Mouse (Mus musculus): ENCODE measurements at regions not wholly inside any gene's neighbourhood (a gene's known extent, or its start where the extent isn't known, plus 50 kb on each side); places are given as distances from the start of the nearest gene placed in this dataset.

- no peak overlapping the region for H3K9ac ChIP-seq
- no peaks in the 10 kb centered on the region for H3K36me3 ChIP-seq
- WGBS: 67% methylated on average over 10 of the region's 10 CpGs
- 0 out of 2 replicates have a peak, but pooled peaks have one; percentile 6 for ATAC-seq (ENCODE audit: borderline replicate concordance, extremely low read depth, low FRiP score, low TSS enrichment)
- H3K4me2 ChIP-seq: no peak overlapping the region
- peak overlapping the region; percentile 94 for H3K27ac ChIP-seq
- H3K4me1 ChIP-seq: peaks cover 74% of the 10 kb centered on the region
- no peaks in the 10 kb centered on the region for H3K27me3 ChIP-seq
- no peaks in the 10 kb centered on the region for H3K9me3 ChIP-seq
- H3K4me3 ChIP-seq: no peak overlapping the region
These were observed 107.4 kb upstream of the Haao start for GRCm38 (mm10) chr17:83955058-83955697.

- peak overlapping the region; percentile 29; the same call in 1 of the 2 replicates for H3K9ac ChIP-seq
- peak; percentile 50; the same call in 1 of the 2 replicates for ATAC-seq (ENCODE audit: borderline replicate concordance, extremely low read depth, low FRiP score, low TSS enrichment)
- no peak overlapping the region for H3K4me2 ChIP-seq
- H3K4me3 ChIP-seq: no peak overlapping the region
- peak overlapping the region; percentile 94 for H3K27ac ChIP-seq
- H3K27me3 ChIP-seq: no peaks in the 10 kb centered on the region
- 13% methylated on average over 16 of the region's 16 CpGs for WGBS
- peaks cover 67% of the 10 kb centered on the region for H3K4me1 ChIP-seq
- no peaks in the 10 kb centered on the region for H3K36me3 ChIP-seq
- H3K9me3 ChIP-seq: no peaks in the 10 kb centered on the region
These were observed 106.7 kb upstream of the Haao start for GRCm38 (mm10) chr17:83954291-83955057.

- WGBS: 53% methylated on average over 7 of the region's 7 CpGs
These were observed 105.9 kb upstream of the Haao start for GRCm38 (mm10) chr17:83953656-83954055.

GRCm38 (mm10) chr17:83946718-83947117, 99.0 kb upstream of the Haao start:
- H3K27ac ChIP-seq: no peak overlapping the region
- no peak overlapping the region; the same call in 1 of the 2 replicates for H3K9ac ChIP-seq

More at GRCm38 (mm10) chr17:83953656-83954055, 105.9 kb upstream of the Haao start:
- Histone ChIP-seq H3K4me3 (no peak overlapping the region), H3K4me2 (no peak overlapping the region), H3K27ac (peak overlapping the region; percentile 94), H3K9ac (no peak overlapping the region; the same call in 1 of the 2 replicates), H3K4me1 (peaks cover 59% of the 10 kb centered on the region), H3K36me3 (no peaks in the 10 kb centered on the region), H3K27me3 (no peaks in the 10 kb centered on the region), H3K9me3 (no peaks in the 10 kb centered on the region)
- no peak for ATAC-seq (ENCODE audit: borderline replicate concordance, extremely low read depth, low FRiP score, low TSS enrichment)

GRCm38 (mm10) chr17:83939344-83939743, 91.6 kb upstream of the Haao start:
- H3K36me3 ChIP-seq: no peaks in the 10 kb centered on the region
- H3K9me3 ChIP-seq: no peaks in the 10 kb centered on the region
- no peak overlapping the region for H3K9ac ChIP-seq
- H3K4me3 ChIP-seq: no peak overlapping the region
- H3K27ac ChIP-seq: no peak overlapping the region
- no peak for ATAC-seq (ENCODE audit: borderline replicate concordance, extremely low read depth, low FRiP score, low TSS enrichment)
- H3K4me2 ChIP-seq: no peak overlapping the region
- 78% methylated on average over 10 of the region's 10 CpGs for WGBS
- H3K27me3 ChIP-seq: no peaks in the 10 kb centered on the region
- H3K4me1 ChIP-seq: peaks cover 23% of the 10 kb centered on the region

More at GRCm38 (mm10) chr17:83946718-83947117, 99.0 kb upstream of the Haao start:
- ATAC-seq (ENCODE audit: borderline replicate concordance, extremely low read depth, low FRiP score, low TSS enrichment): no peak
- Histone ChIP-seq H3K4me3 (no peak overlapping the region), H3K4me2 (no peak overlapping the region), H3K4me1 (peaks cover 13% of the 10 kb centered on the region; the same call in 1 of the 2 replicates), H3K27me3 (no peaks in the 10 kb centered on the region), H3K36me3 (no peaks in the 10 kb centered on the region), H3K9me3 (no peaks in the 10 kb centered on the region)
- 38% methylated on average over 4 of the region's 4 CpGs for WGBS

GRCm38 (mm10) chr17:83938671-83939244, 91.0 kb upstream of the Haao start:
- H3K36me3 ChIP-seq: no peaks in the 10 kb centered on the region
- no peak overlapping the region for H3K4me2 ChIP-seq
- peaks cover 23% of the 10 kb centered on the region for H3K4me1 ChIP-seq
- peak; percentile 12; the same call in 1 of the 2 replicates for ATAC-seq (ENCODE audit: borderline replicate concordance, extremely low read depth, low FRiP score, low TSS enrichment)
- no peak overlapping the region for H3K4me3 ChIP-seq
- H3K9ac ChIP-seq: no peak overlapping the region
- no peaks in the 10 kb centered on the region for H3K9me3 ChIP-seq
- no peak overlapping the region for H3K27ac ChIP-seq
- 48% methylated on average over 11 of the region's 11 CpGs for WGBS
- H3K27me3 ChIP-seq: no peaks in the 10 kb centered on the region

GRCm38 (mm10) chr17:83937576-83937975, 89.8 kb upstream of the Haao start:
- H3K4me1 ChIP-seq: peaks cover 23% of the 10 kb centered on the region
- no peak overlapping the region for H3K9ac ChIP-seq
- no peak for ATAC-seq (ENCODE audit: borderline replicate concordance, extremely low read depth, low FRiP score, low TSS enrichment)
- WGBS: 16% methylated on average over 10 of the region's 10 CpGs
- no peak overlapping the region for H3K27ac ChIP-seq
- H3K4me2 ChIP-seq: no peak overlapping the region
- no peaks in the 10 kb centered on the region for H3K36me3 ChIP-seq
- H3K9me3 ChIP-seq: no peaks in the 10 kb centered on the region
- no peak overlapping the region for H3K4me3 ChIP-seq
- no peaks in the 10 kb centered on the region for H3K27me3 ChIP-seq

GRCm38 (mm10) chr17:83936677-83937076, 88.9 kb upstream of the Haao start:
- Histone ChIP-seq H3K27ac (no peak overlapping the region), H3K27me3 (no peaks in the 10 kb centered on the region), H3K36me3 (no peaks in the 10 kb centered on the region), H3K4me3 (no peak overlapping the region), H3K9me3 (no peaks in the 10 kb centered on the region), H3K4me1 (peaks cover 23% of the 10 kb centered on the region), H3K4me2 (no peak overlapping the region), H3K9ac (no peak overlapping the region)
- ATAC-seq (ENCODE audit: borderline replicate concordance, extremely low read depth, low FRiP score, low TSS enrichment): no peak
- 66% methylated on average over 9 of the region's 9 CpGs for WGBS

- WGBS: 46% methylated on average over 1 of the region's 1 CpGs
- Histone ChIP-seq H3K4me3 (no peak overlapping the region), H3K27me3 (no peaks in the 10 kb centered on the region), H3K9me3 (no peaks in the 10 kb centered on the region), H3K4me2 (no peak overlapping the region), H3K9ac (no peak overlapping the region), H3K36me3 (no peaks in the 10 kb centered on the region), H3K27ac (no peak overlapping the region), H3K4me1 (peaks cover 23% of the 10 kb centered on the region)
- no peak; the same call in 1 of the 2 replicates for ATAC-seq (ENCODE audit: borderline replicate concordance, extremely low read depth, low FRiP score, low TSS enrichment)
These were observed 88.2 kb upstream of the Haao start for GRCm38 (mm10) chr17:83935969-83936368.

- H3K4me1 ChIP-seq: peaks cover 23% of the 10 kb centered on the region
- H3K4me3 ChIP-seq: no peak overlapping the region
- no peaks in the 10 kb centered on the region for H3K9me3 ChIP-seq
- H3K36me3 ChIP-seq: no peaks in the 10 kb centered on the region
- no peak overlapping the region for H3K9ac ChIP-seq
- no peak overlapping the region for H3K4me2 ChIP-seq
- H3K27ac ChIP-seq: no peak overlapping the region
- ATAC-seq (ENCODE audit: borderline replicate concordance, extremely low read depth, low FRiP score, low TSS enrichment): no peak
- 62% methylated on average over 5 of the region's 5 CpGs for WGBS
- H3K27me3 ChIP-seq: no peaks in the 10 kb centered on the region
These were observed 87.5 kb upstream of the Haao start for GRCm38 (mm10) chr17:83935232-83935631.

GRCm38 (mm10) chr17:83933743-83934142, 86.0 kb upstream of the Haao start:
- Histone ChIP-seq H3K9me3 (no peaks in the 10 kb centered on the region), H3K9ac (no peak overlapping the region), H3K4me1 (peaks cover 18% of the 10 kb centered on the region), H3K27me3 (no peaks in the 10 kb centered on the region), H3K4me2 (no peak overlapping the region), H3K4me3 (no peak overlapping the region), H3K36me3 (no peaks in the 10 kb centered on the region), H3K27ac (no peak overlapping the region)
- WGBS: 82% methylated on average over 10 of the region's 10 CpGs
- ATAC-seq (ENCODE audit: borderline replicate concordance, extremely low read depth, low FRiP score, low TSS enrichment): no peak

GRCm38 (mm10) chr17:83930401-83930800, 82.6 kb upstream of the Haao start:
- Histone ChIP-seq H3K9me3 (no peaks in the 10 kb centered on the region), H3K4me3 (no peak overlapping the region), H3K9ac (no peak overlapping the region), H3K4me2 (no peak overlapping the region), H3K27me3 (no peaks in the 10 kb centered on the region), H3K4me1 (no peaks in the 10 kb centered on the region), H3K36me3 (no peaks in the 10 kb centered on the region), H3K27ac (no peak overlapping the region)
- ATAC-seq (ENCODE audit: borderline replicate concordance, extremely low read depth, low FRiP score, low TSS enrichment): no peak
- WGBS: 68% methylated on average over 5 of the region's 5 CpGs
